Mouse (Mus musculus): ENCODE data around the gene Snrnp200. TPM values are rescaled to one million over a fixed set of nuclear protein-coding genes. Genes with fewer than 3 reads are reported as not detected.
"Not testable (repeated sequence)": the region's sequence is repeated elsewhere in the genome, so short reads cannot be mapped to it uniquely, and the experiment has no call there.

Snrnp200 gene
- 10 to 100 TPM; 76.7 to 78.3 TPM for total RNA-seq (2021)

- DNase-seq (ENCODE audit: low spot score in 2 of 2): peak; percentile 94 to 98
- intact Hi-C loops (cut with DNase I): loop anchor here (1.0 kb wide), 1 partner anchor 25 kb away; no protein-coding TSS in a partner anchor
Observed at GRCm38 (mm10) chr2:127207547-127208451, at the start of gene Snrnp200, which contains the start of gene 1810024B03Rik. Gene Snrnp200, plus strand, starts transcription at chr2:127208386. Gene 1810024B03Rik, minus strand, starts transcription at chr2:127208280.

GRCm38 (mm10) chr2:127165675-127166074 is 42.5 kb upstream of the Snrnp200 start:
- no peak for DNase-seq (ENCODE audit: low spot score in 2 of 2)
- intact Hi-C loops (cut with DNase I): loop anchor here (1.0 kb wide), 1 partner anchor 40 kb away; no protein-coding TSS in a partner anchor

GRCm38 (mm10) chr2:127166261-127166660 is 41.9 kb upstream of the Snrnp200 start:
- DNase-seq (ENCODE audit: low spot score in 2 of 2): peak; percentile 30 to 72
- intact Hi-C loops (cut with DNase I): loop anchor here (1.0 kb wide), 1 partner anchor 39 kb away; no protein-coding TSS in a partner anchor

GRCm38 (mm10) chr2:127182598-127183381 is 25.4 kb upstream of the Snrnp200 start:
- intact Hi-C loops (cut with DNase I): loop anchor here (1.0 kb wide), 1 partner anchor 26 kb away; the partner anchor contains the start of genes 1810024B03Rik and Snrnp200
- peak; percentile 85 to 94 for DNase-seq (ENCODE audit: low spot score in 2 of 2)

GRCm38 (mm10) chr2:127189574-127189973 is 18.6 kb upstream of the Snrnp200 start:
- DNase-seq (ENCODE audit: low spot score in 2 of 2): no peak
- intact Hi-C loops (cut with DNase I): no loop called here

- DNase-seq (ENCODE audit: low spot score in 2 of 2): peak; percentile 60 to 63
Observed at GRCm38 (mm10) chr2:127204932-127205331, 3.3 kb upstream of the Snrnp200 start.

GRCm38 (mm10) chr2:127205936-127206335 is 2.2 kb upstream of the Snrnp200 start:
- intact Hi-C loops (cut with DNase I): loop anchor here (1.0 kb wide), 1 partner anchor 40 kb away; no protein-coding TSS in a partner anchor

More at GRCm38 (mm10) chr2:127204932-127205331, 3.3 kb upstream of the Snrnp200 start:
- intact Hi-C loops (cut with DNase I): loop anchor here (1.0 kb wide), 1 partner anchor 39 kb away; no protein-coding TSS in a partner anchor

GRCm38 (mm10) chr2:127206916-127207315 is 1.3 kb upstream of the Snrnp200 start:
- DNase-seq (ENCODE audit: low spot score in 2 of 2): no peak
- intact Hi-C loops (cut with DNase I): no loop called here

More at GRCm38 (mm10) chr2:127205936-127206335, 2.2 kb upstream of the Snrnp200 start:
- not testable (repeated sequence) for DNase-seq (ENCODE audit: low spot score in 2 of 2)

GRCm38 (mm10) chr2:127208452-127208769 is 225 bp downstream of the Snrnp200 start:
- intact Hi-C loops (cut with DNase I): loop anchor here (1.0 kb wide), 1 partner anchor 26 kb away; no protein-coding TSS in a partner anchor
- no peak for DNase-seq (ENCODE audit: low spot score in 2 of 2)

GRCm38 (mm10) chr2:127210701-127211100 is 2.5 kb downstream of the Snrnp200 start:
- intact Hi-C loops (cut with DNase I): loop anchor here (10.0 kb wide), 1 partner anchor 196 kb away; no protein-coding TSS in a partner anchor
- DNase-seq (ENCODE audit: low spot score in 2 of 2): no peak

GRCm38 (mm10) chr2:127217746-127218145 is 9.6 kb downstream of the Snrnp200 start:
- intact Hi-C loops (cut with DNase I): loop anchor here (2.0 to 10.0 kb wide), 2 partner anchors 19 to 203 kb away; no protein-coding TSS in a partner anchor
- DNase-seq (ENCODE audit: low spot score in 2 of 2): no peak

- DNase-seq (ENCODE audit: low spot score in 2 of 2): no peak
- intact Hi-C loops (cut with DNase I): loop anchor here (10.0 kb wide), 1 partner anchor 470 kb away; no protein-coding TSS in a partner anchor
Observed at GRCm38 (mm10) chr2:127225261-127225660, 17.1 kb downstream of the Snrnp200 start.

- no peak for DNase-seq (ENCODE audit: low spot score in 2 of 2)
- intact Hi-C loops (cut with DNase I): loop anchor here (2.0 to 10.0 kb wide), 4 partner anchors 21 to 1387 kb away; no protein-coding TSS in a partner anchor
Observed at GRCm38 (mm10) chr2:127237897-127238610, 29.9 kb downstream of the Snrnp200 start.

GRCm38 (mm10) chr2:127240065-127240464 is 31.9 kb downstream of the Snrnp200 start:
- no peak for DNase-seq (ENCODE audit: low spot score in 2 of 2)
- intact Hi-C loops (cut with DNase I): no loop called here

- DNase-seq (ENCODE audit: low spot score in 2 of 2): peak; percentile 98 to 99
- intact Hi-C loops (cut with DNase I): loop anchor here (1.0 kb wide), 1 partner anchor 23 kb away; the partner anchor contains the start of gene Stard7
Observed at GRCm38 (mm10) chr2:127247592-127248333, 39.6 kb downstream of the Snrnp200 start, which contains the start of the genes Ciao1 and Tmem127. Gene Ciao1, minus strand, starts transcription at chr2:127247816. Gene Tmem127, plus strand, starts transcription at chr2:127247908.

GRCm38 (mm10) chr2:127248334-127249004 is 40.3 kb downstream of the Snrnp200 start:
- DNase-seq (ENCODE audit: low spot score in 2 of 2): peak; percentile 32 to 36
- intact Hi-C loops (cut with DNase I): loop anchor here (1.0 kb wide), 1 partner anchor 22 kb away; the partner anchor contains the start of gene Stard7

GRCm38 (mm10) chr2:127250291-127251008 is 42.3 kb downstream of the Snrnp200 start:
- intact Hi-C loops (cut with DNase I): no loop called here
- DNase-seq (ENCODE audit: low spot score in 2 of 2): no peak

Data from left cerebral cortex, postnatal 25 days (tissue).